Mouse (Mus musculus): Measurements from ENCODE around the gene Sinhcaf.

GRCm38 (mm10) chr6:148992373-148993116 is 46.3 kb upstream of the Sinhcaf start:
- TF ChIP-seq CTCF (IDR thresholded peaks at IDR 0.05; ENCODE audit: insufficient read depth, low read length) (no peak), POLR2A (IDR thresholded peaks at IDR 0.05; ENCODE audit: borderline replicate concordance, extremely low read depth, low read depth, low read length) (no peak)

All from lung, adult 2 months (tissue).